Mouse (Mus musculus): ENCODE measurements around the gene Ssc5d. TPM values are rescaled to one million over a fixed set of nuclear protein-coding genes. Genes with fewer than 3 reads are reported as not detected.

The Ssc5d gene
- polyA plus RNA-seq, 1 experiment from 2014 or later = 0.82 TPM

DNA sequence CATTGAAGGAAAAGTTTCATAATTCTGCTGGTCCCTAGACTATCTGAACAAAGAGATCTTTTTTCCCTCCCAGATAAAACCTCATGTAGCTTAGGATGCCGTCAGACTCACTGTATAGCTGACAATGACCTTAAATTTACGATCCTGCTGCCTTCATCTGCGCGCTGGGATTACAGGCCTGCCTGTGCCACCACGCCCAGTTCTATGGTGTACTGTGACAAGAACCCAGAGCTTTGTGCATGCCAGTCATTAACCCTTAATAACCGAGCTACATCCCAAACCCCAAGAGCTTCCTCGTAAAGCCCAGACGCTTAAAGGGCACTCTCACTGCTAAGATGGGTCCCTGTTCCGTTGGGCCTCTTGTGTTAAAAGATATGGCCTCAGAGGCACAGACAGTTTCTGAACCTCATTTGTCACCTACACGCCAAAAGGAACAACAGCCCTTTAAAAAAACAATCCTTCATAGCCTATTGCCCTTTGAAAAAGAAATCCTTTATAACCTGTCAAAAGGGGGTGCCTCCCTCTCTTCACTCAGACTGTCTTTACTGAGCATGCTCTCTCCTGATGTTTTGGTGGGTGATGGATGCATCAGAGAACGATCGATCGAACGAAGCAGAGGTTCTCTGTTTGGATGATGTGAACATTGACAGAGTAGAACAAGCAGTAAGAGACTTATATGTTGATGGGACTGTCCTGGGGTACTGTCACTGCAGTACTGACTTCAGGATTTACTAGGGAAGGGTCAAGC, 9.7 kb upstream of the Ssc5d start:
- peaks cover 13% of the 10 kb centered on the region for H3K4me1 ChIP-seq (replicated peaks; ENCODE audit: control insufficient read depth, insufficient read depth, low read length)
- ATAC-seq (replicated peaks; ENCODE audit: low FRiP score) (peak; percentile 56), DNase-seq (ENCODE audit: low spot score) (no peak)
- H3K36me3 ChIP-seq (ENCODE audit: control insufficient read depth, insufficient read depth, low read length) = peaks cover 28% of the 10 kb centered on the region
- 23% methylated on average over 14 of the region's 14 CpGs for WGBS
- peak overlapping the region; percentile 92 for H3K27ac ChIP-seq (ENCODE audit: low read depth, low read length)
- H3K9ac ChIP-seq (ENCODE audit: low read depth, low read length) = peak overlapping the region; percentile 93
- no peaks in the 10 kb centered on the region for H3K9me3 ChIP-seq (ENCODE audit: control insufficient read depth, low read length)
- peak overlapping the region; percentile 96 for H3K4me2 ChIP-seq
- H3K27me3 ChIP-seq (replicated peaks; ENCODE audit: control insufficient read depth, insufficient read depth, low read length) = no peaks in the 10 kb centered on the region
- H3K4me3 ChIP-seq (ENCODE audit: low read depth, low read length) = peak overlapping the region; percentile 81

DNA sequence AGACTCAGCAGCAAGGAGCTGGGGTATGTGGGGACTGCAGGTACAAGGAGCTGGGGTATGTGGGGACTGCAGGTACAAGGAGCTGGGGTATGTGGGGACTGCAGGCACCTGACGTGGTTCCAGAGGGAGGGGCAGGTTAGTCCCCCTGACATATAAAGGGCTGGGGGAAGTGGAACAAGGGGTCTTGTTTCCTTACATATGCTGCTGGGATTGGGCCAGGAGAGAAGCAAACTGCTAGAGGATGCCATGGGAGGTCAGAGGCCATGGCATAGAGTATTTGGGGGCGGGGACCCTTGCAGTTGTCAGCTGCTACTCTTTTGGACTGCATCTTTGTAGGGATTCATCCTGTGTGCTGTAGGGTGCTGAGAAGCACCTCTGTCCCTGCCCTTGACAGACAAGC, 8.1 kb upstream of the Ssc5d start:
- WGBS = 97% methylated on average over 2 of the region's 2 CpGs
- Histone ChIP-seq H3K36me3 (ENCODE audit: control insufficient read depth, insufficient read depth, low read length) (peaks cover 29% of the 10 kb centered on the region), H3K4me2 (no peak overlapping the region), H3K4me1 (replicated peaks; ENCODE audit: control insufficient read depth, insufficient read depth, low read length) (peaks cover 22% of the 10 kb centered on the region), H3K9me3 (ENCODE audit: control insufficient read depth, low read length) (no peaks in the 10 kb centered on the region), H3K27ac (ENCODE audit: low read depth, low read length) (no peak overlapping the region), H3K9ac (ENCODE audit: low read depth, low read length) (no peak overlapping the region), H3K27me3 (replicated peaks; ENCODE audit: control insufficient read depth, insufficient read depth, low read length) (peaks cover 1% of the 10 kb centered on the region; the same call in 1 of the 2 replicates), H3K4me3 (ENCODE audit: low read depth, low read length) (no peak overlapping the region)
- DNase-seq (ENCODE audit: low spot score) = no peak
- ATAC-seq (replicated peaks; ENCODE audit: low FRiP score) = no peak

DNA sequence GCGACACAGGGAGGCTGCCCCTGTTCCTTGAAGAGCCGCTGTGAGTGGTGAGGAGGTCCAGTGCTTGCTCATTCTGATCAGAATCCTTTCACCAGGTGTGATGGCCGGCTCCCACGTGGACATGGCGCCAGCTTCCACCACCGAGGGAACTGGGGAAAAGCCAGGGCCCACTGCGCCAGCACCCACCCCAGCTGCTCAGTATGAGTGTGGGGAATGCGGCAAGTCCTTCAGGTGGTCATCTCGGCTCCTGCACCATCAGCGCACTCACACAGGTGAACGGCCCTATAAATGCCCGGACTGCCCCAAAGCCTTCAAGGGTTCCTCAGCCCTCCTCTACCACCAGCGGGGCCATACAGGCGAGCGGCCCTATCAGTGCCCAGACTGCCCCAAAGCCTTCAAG, 6.9 kb upstream of the Ssc5d start:
- WGBS = 91% methylated on average over 15 of the region's 15 CpGs
- H3K4me3 ChIP-seq (ENCODE audit: low read depth, low read length) = no peak overlapping the region
- no peak overlapping the region for H3K9ac ChIP-seq (ENCODE audit: low read depth, low read length)
- H3K4me1 ChIP-seq (replicated peaks; ENCODE audit: control insufficient read depth, insufficient read depth, low read length) = peaks cover 29% of the 10 kb centered on the region
- no peak overlapping the region for H3K27ac ChIP-seq (ENCODE audit: low read depth, low read length)
- H3K4me2 ChIP-seq = no peak overlapping the region
- H3K27me3 ChIP-seq (replicated peaks; ENCODE audit: control insufficient read depth, insufficient read depth, low read length) = peaks cover 13% of the 10 kb centered on the region
- no peak for DNase-seq (ENCODE audit: low spot score)
- H3K9me3 ChIP-seq (ENCODE audit: control insufficient read depth, low read length) = no peaks in the 10 kb centered on the region
- peaks cover 29% of the 10 kb centered on the region for H3K36me3 ChIP-seq (ENCODE audit: control insufficient read depth, insufficient read depth, low read length)
- no peak for ATAC-seq (replicated peaks; ENCODE audit: low FRiP score)

DNA sequence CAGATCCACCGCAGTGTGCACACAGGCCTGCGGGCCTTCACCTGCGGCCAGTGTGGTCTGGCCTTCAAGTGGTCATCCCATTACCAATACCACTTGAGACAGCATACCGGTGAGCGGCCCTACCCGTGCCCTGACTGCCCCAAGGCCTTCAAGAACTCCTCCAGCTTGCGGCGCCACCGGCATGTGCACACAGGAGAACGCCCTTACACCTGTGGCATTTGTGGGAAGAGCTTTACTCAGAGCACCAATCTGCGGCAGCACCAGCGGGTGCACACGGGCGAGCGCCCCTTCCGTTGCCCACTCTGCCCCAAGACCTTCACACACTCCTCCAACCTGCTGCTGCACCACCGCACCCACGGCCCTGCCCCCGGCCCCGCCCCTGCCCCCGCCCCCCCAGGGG, 6.5 kb upstream of the Ssc5d start:
- Histone ChIP-seq H3K27ac (ENCODE audit: low read depth, low read length) (no peak overlapping the region), H3K4me1 (replicated peaks; ENCODE audit: control insufficient read depth, insufficient read depth, low read length) (peaks cover 33% of the 10 kb centered on the region), H3K36me3 (ENCODE audit: control insufficient read depth, insufficient read depth, low read length) (peaks cover 29% of the 10 kb centered on the region), H3K9me3 (ENCODE audit: control insufficient read depth, low read length) (no peaks in the 10 kb centered on the region), H3K4me3 (ENCODE audit: low read depth, low read length) (no peak overlapping the region), H3K27me3 (replicated peaks; ENCODE audit: control insufficient read depth, insufficient read depth, low read length) (peaks cover 18% of the 10 kb centered on the region), H3K9ac (ENCODE audit: low read depth, low read length) (no peak overlapping the region), H3K4me2 (no peak overlapping the region)
- DNase-seq (ENCODE audit: low spot score) (no peak), ATAC-seq (replicated peaks; ENCODE audit: low FRiP score) (no peak)
- 92% methylated on average over 20 of the region's 21 CpGs for WGBS

DNA sequence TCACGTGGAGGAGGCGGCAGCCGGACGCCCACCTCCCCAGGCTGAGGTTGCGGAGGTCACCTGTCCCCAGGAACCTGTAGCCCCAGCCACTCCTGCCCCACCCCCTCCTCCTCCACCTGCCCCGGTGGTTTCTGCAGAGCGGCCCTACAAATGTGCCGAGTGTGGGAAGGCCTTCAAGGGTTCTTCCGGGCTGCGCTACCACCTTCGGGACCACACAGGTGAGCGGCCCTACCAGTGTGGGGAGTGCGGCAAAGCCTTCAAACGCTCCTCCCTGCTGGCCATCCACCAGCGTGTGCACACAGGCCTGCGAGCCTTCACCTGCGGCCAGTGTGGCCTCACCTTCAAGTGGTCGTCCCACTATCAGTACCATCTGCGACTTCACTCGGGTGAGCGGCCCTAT, 5.6 kb upstream of the Ssc5d start:
- Histone ChIP-seq H3K9me3 (ENCODE audit: control insufficient read depth, low read length) (no peaks in the 10 kb centered on the region), H3K27me3 (replicated peaks; ENCODE audit: control insufficient read depth, insufficient read depth, low read length) (peaks cover 22% of the 10 kb centered on the region), H3K27ac (ENCODE audit: low read depth, low read length) (no peak overlapping the region), H3K36me3 (ENCODE audit: control insufficient read depth, insufficient read depth, low read length) (peaks cover 29% of the 10 kb centered on the region), H3K4me3 (ENCODE audit: low read depth, low read length) (no peak overlapping the region), H3K9ac (ENCODE audit: low read depth, low read length) (no peak overlapping the region), H3K4me1 (replicated peaks; ENCODE audit: control insufficient read depth, insufficient read depth, low read length) (peaks cover 34% of the 10 kb centered on the region), H3K4me2 (no peak overlapping the region)
- no peak for ATAC-seq (replicated peaks; ENCODE audit: low FRiP score)
- 93% methylated on average over 21 of the region's 21 CpGs for WGBS
- DNase-seq (ENCODE audit: low spot score) = no peak

GRCm38 (mm10) chr7:4920496-4920895, 5.1 kb upstream of the Ssc5d start:
- H3K36me3 ChIP-seq (ENCODE audit: control insufficient read depth, insufficient read depth, low read length) = peaks cover 29% of the 10 kb centered on the region
- DNase-seq (ENCODE audit: low spot score) (no peak), ATAC-seq (replicated peaks; ENCODE audit: low FRiP score) (no peak)
- WGBS = 90% methylated on average over 19 of the region's 19 CpGs
- H3K27ac ChIP-seq (ENCODE audit: low read depth, low read length) = no peak overlapping the region
- H3K4me1 ChIP-seq (replicated peaks; ENCODE audit: control insufficient read depth, insufficient read depth, low read length) = peaks cover 34% of the 10 kb centered on the region
- H3K4me2 ChIP-seq = no peak overlapping the region
- H3K27me3 ChIP-seq (replicated peaks; ENCODE audit: control insufficient read depth, insufficient read depth, low read length) = peaks cover 22% of the 10 kb centered on the region
- H3K9me3 ChIP-seq (ENCODE audit: control insufficient read depth, low read length) = no peaks in the 10 kb centered on the region
- no peak overlapping the region; the same call in 1 of the 2 replicates for H3K4me3 ChIP-seq (ENCODE audit: low read depth, low read length)
- H3K9ac ChIP-seq (ENCODE audit: low read depth, low read length) = no peak overlapping the region

- H3K4me3 ChIP-seq (ENCODE audit: low read depth, low read length) = no peak overlapping the region; the same call in 1 of the 2 replicates
- H3K4me2 ChIP-seq = peak overlapping the region; percentile 38
- H3K27ac ChIP-seq (ENCODE audit: low read depth, low read length) = peak overlapping the region; percentile 9; the same call in 1 of the 2 replicates
- DNase-seq (ENCODE audit: low spot score) = no peak
- H3K36me3 ChIP-seq (ENCODE audit: control insufficient read depth, insufficient read depth, low read length) = peaks cover 29% of the 10 kb centered on the region
- peaks cover 31% of the 10 kb centered on the region for H3K4me1 ChIP-seq (replicated peaks; ENCODE audit: control insufficient read depth, insufficient read depth, low read length)
- ATAC-seq (replicated peaks; ENCODE audit: low FRiP score) = 0 out of 2 replicates have a peak, but pooled peaks have one; percentile 11
- peaks cover 22% of the 10 kb centered on the region for H3K27me3 ChIP-seq (replicated peaks; ENCODE audit: control insufficient read depth, insufficient read depth, low read length)
- peak overlapping the region; percentile 5; the same call in 1 of the 2 replicates for H3K9ac ChIP-seq (ENCODE audit: low read depth, low read length)
- H3K9me3 ChIP-seq (ENCODE audit: control insufficient read depth, low read length) = no peaks in the 10 kb centered on the region
- WGBS = 34% methylated on average over 23 of the region's 23 CpGs
Observed at GRCm38 (mm10) chr7:4920976-4921823, 4.4 kb upstream of the Ssc5d start.

GRCm38 (mm10) chr7:4921824-4922482, 3.6 kb upstream of the Ssc5d start, which contains the start of gene Nat14:
Nat14 (plus strand) TSS chr7:4922028.
- 30% methylated on average over 8 of the region's 8 CpGs for WGBS
- H3K36me3 ChIP-seq (ENCODE audit: control insufficient read depth, insufficient read depth, low read length) = peaks cover 29% of the 10 kb centered on the region
- H3K9ac ChIP-seq (ENCODE audit: low read depth, low read length) = peak within 1 kb of the TSS; percentile 5; the same call in 1 of the 2 replicates
- H3K27ac ChIP-seq (ENCODE audit: low read depth, low read length) = peak within 1 kb of the TSS; percentile 13; the same call in 1 of the 2 replicates
- H3K4me1 ChIP-seq (replicated peaks; ENCODE audit: control insufficient read depth, insufficient read depth, low read length) = peaks cover 27% of the 10 kb centered on the region
- peak within 1 kb of the TSS; percentile 69 for H3K4me2 ChIP-seq
- H3K27me3 ChIP-seq (replicated peaks; ENCODE audit: control insufficient read depth, insufficient read depth, low read length) = peaks cover 26% of the 10 kb centered on the region
- ATAC-seq (replicated peaks; ENCODE audit: low FRiP score) (no peak), DNase-seq (ENCODE audit: low spot score) (no peak)
- H3K4me3 ChIP-seq (ENCODE audit: low read depth, low read length) = peak within 1 kb of the TSS; percentile 26
- H3K9me3 ChIP-seq (ENCODE audit: control insufficient read depth, low read length) = no peaks in the 10 kb centered on the region

Measured in liver, embryonic 11.5 days (tissue).